Mouse (Mus musculus): ENCODE results near the gene Sash1. TPM values are rescaled to one million over a fixed set of nuclear protein-coding genes. Genes with fewer than 3 reads are reported as not detected.

Gene Sash1
- total RNA-seq, 2 experiments from 2014 or later, result 50.2 to 50.5 TPM

- DNase-seq (ENCODE audit: low spot score in 2 of 2), result no peak
- intact Hi-C loops (cut with DNase I), result no loop called here
Measured at GRCm38 (mm10) chr10:8807581-8807980, 78.3 kb downstream of the Sash1 start.

- DNase-seq (ENCODE audit: low spot score in 2 of 2), result no peak
- intact Hi-C loops (cut with DNase I), result no loop called here
Measured at GRCm38 (mm10) chr10:8805402-8805801, 80.5 kb downstream of the Sash1 start.

GRCm38 (mm10) chr10:8804292-8804691 is 81.6 kb downstream of the Sash1 start:
- DNase-seq (ENCODE audit: low spot score in 2 of 2), result peak; percentile 37 to 45
- intact Hi-C loops (cut with DNase I), result no loop called here

GRCm38 (mm10) chr10:8801719-8802347 is 84.0 kb downstream of the Sash1 start:
- intact Hi-C loops (cut with DNase I), result no loop called here

GRCm38 (mm10) chr10:8801139-8801613 is 84.7 kb downstream of the Sash1 start:
- peak; percentile 71 to 85 for DNase-seq (ENCODE audit: low spot score in 2 of 2)
- intact Hi-C loops (cut with DNase I), result no loop called here

More at GRCm38 (mm10) chr10:8801719-8802347, 84.0 kb downstream of the Sash1 start:
- peak in 1 of 2 experiments; percentile 19 for DNase-seq (ENCODE audit: low spot score in 2 of 2)

- DNase-seq (ENCODE audit: low spot score in 2 of 2), result no peak
- intact Hi-C loops (cut with DNase I), result loop anchor here (10.0 kb wide), 1 partner anchor 947 kb away; no protein-coding TSS in a partner anchor
Measured at GRCm38 (mm10) chr10:8797826-8798225, 88.0 kb downstream of the Sash1 start.

GRCm38 (mm10) chr10:8795336-8795735 is 90.5 kb downstream of the Sash1 start:
- intact Hi-C loops (cut with DNase I), result loop anchor here (2.0 to 10.0 kb wide), 3 partner anchors 53 to 949 kb away; no protein-coding TSS in a partner anchor
- DNase-seq (ENCODE audit: low spot score in 2 of 2), result peak; percentile 70 to 75

GRCm38 (mm10) chr10:8792412-8792811 is 93.5 kb downstream of the Sash1 start:
- intact Hi-C loops (cut with DNase I), result loop anchor here (5.0 to 10.0 kb wide), 2 partner anchors 885 to 952 kb away; partner anchors contain the start of gene Samd5

GRCm38 (mm10) chr10:8789096-8789495 is 96.8 kb downstream of the Sash1 start:
- DNase-seq (ENCODE audit: low spot score in 2 of 2), result no peak
- intact Hi-C loops (cut with DNase I), result no loop called here

More at GRCm38 (mm10) chr10:8792412-8792811, 93.5 kb downstream of the Sash1 start:
- peak; percentile 71 to 78 for DNase-seq (ENCODE audit: low spot score in 2 of 2)

- no peak for DNase-seq (ENCODE audit: low spot score in 2 of 2)
- intact Hi-C loops (cut with DNase I), result no loop called here
Measured at GRCm38 (mm10) chr10:8787221-8787620, 98.6 kb downstream of the Sash1 start.

GRCm38 (mm10) chr10:8785451-8786145 is 100.3 kb downstream of the Sash1 start:
- intact Hi-C loops (cut with DNase I), result no loop called here
- no peak for DNase-seq (ENCODE audit: low spot score in 2 of 2)

- intact Hi-C loops (cut with DNase I), result no loop called here
- no peak for DNase-seq (ENCODE audit: low spot score in 2 of 2)
Measured at GRCm38 (mm10) chr10:8781876-8782372, 103.9 kb downstream of the Sash1 start.

GRCm38 (mm10) chr10:8779842-8780241 is 106.0 kb downstream of the Sash1 start:
- no peak for DNase-seq (ENCODE audit: low spot score in 2 of 2)
- intact Hi-C loops (cut with DNase I), result no loop called here

GRCm38 (mm10) chr10:8778845-8779244 is 107.0 kb downstream of the Sash1 start:
- no peak for DNase-seq (ENCODE audit: low spot score in 2 of 2)
- intact Hi-C loops (cut with DNase I), result no loop called here

GRCm38 (mm10) chr10:8777552-8778253 is 108.2 kb downstream of the Sash1 start:
- intact Hi-C loops (cut with DNase I), result no loop called here
- DNase-seq (ENCODE audit: low spot score in 2 of 2), result no peak

- intact Hi-C loops (cut with DNase I), result no loop called here
- DNase-seq (ENCODE audit: low spot score in 2 of 2), result no peak
Measured at GRCm38 (mm10) chr10:8776791-8777190, 109.1 kb downstream of the Sash1 start.

GRCm38 (mm10) chr10:8775794-8776193 is 110.1 kb downstream of the Sash1 start:
- no peak for DNase-seq (ENCODE audit: low spot score in 2 of 2)
- intact Hi-C loops (cut with DNase I), result no loop called here

GRCm38 (mm10) chr10:8772464-8773209 is 113.2 kb downstream of the Sash1 start:
- DNase-seq (ENCODE audit: low spot score in 2 of 2), result no peak
- intact Hi-C loops (cut with DNase I), result no loop called here

GRCm38 (mm10) chr10:8770931-8771653 is 114.8 kb downstream of the Sash1 start:
- intact Hi-C loops (cut with DNase I), result no loop called here
- no peak for DNase-seq (ENCODE audit: low spot score in 2 of 2)
